Mouse (Mus musculus): Measurements from ENCODE around the gene Nav1. TPM values are rescaled to one million over a fixed set of nuclear protein-coding genes. Genes with fewer than 3 reads are reported as not detected.

Nav1 gene
- polyA plus RNA-seq, 1 experiment from 2014 or later: 13.6 TPM

GRCm38 (mm10) chr1:135514046-135514445 lies 93.0 kb downstream of the Nav1 start:
- no peak for ATAC-seq (ENCODE audit: insufficient number of reproducible peaks, low FRiP score, low TSS enrichment, low read depth)
- peaks cover 56% of the 10 kb centered on the region for H3K4me1 ChIP-seq
- H3K4me3 ChIP-seq (replicated peaks): no peak overlapping the region
- 80% methylated on average over 4 of the region's 4 CpGs for WGBS
- H3K4me2 ChIP-seq (replicated peaks): no peak overlapping the region
- H3K27ac ChIP-seq (replicated peaks): no peak overlapping the region
- no peaks in the 10 kb centered on the region for H3K27me3 ChIP-seq
- H3K36me3 ChIP-seq: no peaks in the 10 kb centered on the region
- H3K9me3 ChIP-seq (replicated peaks): no peaks in the 10 kb centered on the region
- H3K9ac ChIP-seq: no peak overlapping the region

GRCm38 (mm10) chr1:135513464-135513863 lies 93.6 kb downstream of the Nav1 start:
- H3K4me1 ChIP-seq: peaks cover 57% of the 10 kb centered on the region
- no peak overlapping the region for H3K4me3 ChIP-seq (replicated peaks)

DNA sequence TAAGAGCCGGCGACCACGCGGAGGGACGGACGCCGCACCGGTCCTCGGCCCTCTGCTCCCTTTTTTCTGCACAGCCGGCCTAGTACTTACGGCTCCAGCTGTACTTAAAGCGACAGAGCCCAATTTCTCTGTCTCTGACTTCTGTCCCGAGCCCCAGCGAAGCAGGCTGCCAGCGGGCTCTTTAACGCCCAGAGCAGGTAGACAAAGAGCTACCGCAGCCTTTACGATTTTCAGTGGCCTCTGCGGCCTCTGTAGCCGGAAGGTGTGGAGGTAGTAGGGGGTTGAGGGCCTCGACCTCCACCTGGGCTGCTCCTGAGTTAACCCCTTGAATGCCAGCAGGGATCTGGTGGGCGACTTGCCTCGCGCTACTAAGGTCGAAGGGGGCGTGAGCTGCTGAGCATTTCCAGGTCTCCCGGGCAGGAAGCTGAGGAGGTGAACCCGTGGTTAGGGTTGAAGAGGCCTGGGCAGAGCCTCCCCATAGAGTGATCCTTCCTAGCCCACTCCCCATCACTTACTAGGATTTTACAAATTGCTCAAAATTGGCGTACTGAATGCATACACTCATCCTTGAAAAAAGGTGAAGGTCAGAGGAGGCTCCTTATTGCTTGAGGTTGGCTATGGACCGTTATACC lies 96.6 kb downstream of the Nav1 start:
- peak; percentile 48; the same call in 1 of the 2 replicates for ATAC-seq (ENCODE audit: insufficient number of reproducible peaks, low FRiP score, low TSS enrichment, low read depth)
- Histone ChIP-seq H3K27ac (replicated peaks) (no peak overlapping the region), H3K4me2 (replicated peaks) (peak overlapping the region; percentile 89), H3K9me3 (replicated peaks) (no peaks in the 10 kb centered on the region), H3K9ac (peak overlapping the region; percentile 33), H3K27me3 (no peaks in the 10 kb centered on the region), H3K4me1 (peaks cover 50% of the 10 kb centered on the region), H3K4me3 (replicated peaks) (peak overlapping the region; percentile 48), H3K36me3 (no peaks in the 10 kb centered on the region)
- WGBS: 2% methylated on average over 30 of the region's 30 CpGs

More at GRCm38 (mm10) chr1:135513464-135513863, 93.6 kb downstream of the Nav1 start:
- no peaks in the 10 kb centered on the region for H3K36me3 ChIP-seq
- WGBS: 61% methylated on average over 5 of the region's 5 CpGs
- H3K27ac ChIP-seq (replicated peaks): no peak overlapping the region
- ATAC-seq (ENCODE audit: insufficient number of reproducible peaks, low FRiP score, low TSS enrichment, low read depth): no peak
- H3K9me3 ChIP-seq (replicated peaks): no peaks in the 10 kb centered on the region
- H3K4me2 ChIP-seq (replicated peaks): no peak overlapping the region
- H3K27me3 ChIP-seq: no peaks in the 10 kb centered on the region
- no peak overlapping the region for H3K9ac ChIP-seq

DNA sequence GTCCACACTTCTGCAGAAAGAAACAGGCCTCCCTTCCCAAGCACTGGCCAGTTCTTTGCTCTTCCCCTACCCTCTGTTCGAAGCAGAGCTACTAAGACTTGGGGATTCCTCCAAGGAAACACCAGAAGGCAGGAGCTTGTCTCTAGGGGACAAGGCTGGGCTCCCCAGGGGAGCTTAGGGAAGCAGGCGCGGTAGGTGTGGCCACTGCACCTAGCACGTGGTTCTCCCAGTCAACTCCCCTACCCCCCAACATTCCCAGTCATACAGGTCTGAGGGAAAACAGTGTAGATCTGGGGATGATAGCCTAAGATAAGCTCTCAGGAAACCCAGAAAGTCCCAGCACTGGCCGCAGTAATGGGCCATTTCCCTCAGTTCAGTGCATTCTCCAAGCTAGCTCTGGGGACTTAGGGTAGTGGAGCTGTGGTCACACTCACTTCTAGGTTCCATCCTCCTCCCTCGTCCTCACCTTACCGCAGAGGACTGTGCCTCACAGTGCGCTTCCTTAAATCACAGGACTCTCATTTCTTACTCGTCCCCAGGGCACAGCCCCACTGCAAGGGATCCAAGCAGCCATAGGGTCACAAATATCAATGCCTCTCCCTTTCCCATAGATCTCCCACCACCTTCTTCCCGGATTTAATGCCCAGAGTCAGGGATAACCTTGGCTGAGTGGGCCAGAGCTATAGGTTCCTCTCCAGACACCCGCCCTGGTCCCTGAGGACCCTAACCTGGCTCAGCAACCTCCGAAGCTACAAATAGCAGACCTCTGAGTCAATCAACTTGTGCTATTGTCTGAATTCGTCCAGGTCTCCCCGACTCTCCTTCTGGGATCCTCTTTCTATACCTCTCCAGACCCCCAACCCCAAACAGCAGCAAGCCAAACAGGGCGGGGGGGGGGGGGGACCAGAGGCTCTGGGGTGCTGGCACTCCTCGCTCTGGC lies 97.7 kb downstream of the Nav1 start:
- WGBS: 19% methylated on average over 16 of the region's 16 CpGs
- no peak overlapping the region; the same call in 1 of the 2 replicates for H3K27ac ChIP-seq (replicated peaks)
- H3K4me3 ChIP-seq (replicated peaks): peak overlapping the region; percentile 48
- H3K9me3 ChIP-seq (replicated peaks): no peaks in the 10 kb centered on the region
- ATAC-seq (ENCODE audit: insufficient number of reproducible peaks, low FRiP score, low TSS enrichment, low read depth): no peak; the same call in 1 of the 2 replicates
- H3K9ac ChIP-seq: no peak overlapping the region
- peaks cover 41% of the 10 kb centered on the region for H3K4me1 ChIP-seq
- H3K27me3 ChIP-seq: no peaks in the 10 kb centered on the region
- H3K4me2 ChIP-seq (replicated peaks): peak overlapping the region; percentile 89
- H3K36me3 ChIP-seq: no peaks in the 10 kb centered on the region

- Histone ChIP-seq H3K36me3 (no peaks in the 10 kb centered on the region), H3K4me3 (replicated peaks) (no peak overlapping the region), H3K4me1 (peaks cover 41% of the 10 kb centered on the region), H3K9ac (no peak overlapping the region), H3K27ac (replicated peaks) (no peak overlapping the region), H3K9me3 (replicated peaks) (no peaks in the 10 kb centered on the region), H3K27me3 (no peaks in the 10 kb centered on the region), H3K4me2 (replicated peaks) (no peak overlapping the region)
- no peak for ATAC-seq (ENCODE audit: insufficient number of reproducible peaks, low FRiP score, low TSS enrichment, low read depth)
- WGBS: 17% methylated on average over 3 of the region's 3 CpGs
Observed at GRCm38 (mm10) chr1:135508349-135508634, 98.8 kb downstream of the Nav1 start.

- Histone ChIP-seq H3K27ac (replicated peaks) (no peak overlapping the region), H3K9ac (no peak overlapping the region), H3K4me3 (replicated peaks) (no peak overlapping the region), H3K9me3 (replicated peaks) (no peaks in the 10 kb centered on the region), H3K4me1 (peaks cover 38% of the 10 kb centered on the region), H3K36me3 (no peaks in the 10 kb centered on the region), H3K4me2 (replicated peaks) (no peak overlapping the region), H3K27me3 (no peaks in the 10 kb centered on the region)
- no peak for ATAC-seq (ENCODE audit: insufficient number of reproducible peaks, low FRiP score, low TSS enrichment, low read depth)
- 39% methylated on average over 14 of the region's 14 CpGs for WGBS
Observed at GRCm38 (mm10) chr1:135507572-135508348, 99.3 kb downstream of the Nav1 start.

- Histone ChIP-seq H3K27me3 (no peaks in the 10 kb centered on the region), H3K36me3 (no peaks in the 10 kb centered on the region), H3K4me1 (peaks cover 32% of the 10 kb centered on the region), H3K27ac (replicated peaks) (no peak overlapping the region), H3K9me3 (replicated peaks) (no peaks in the 10 kb centered on the region), H3K4me3 (replicated peaks) (no peak overlapping the region), H3K9ac (no peak overlapping the region), H3K4me2 (replicated peaks) (no peak overlapping the region)
- no peak for ATAC-seq (ENCODE audit: insufficient number of reproducible peaks, low FRiP score, low TSS enrichment, low read depth)
- 49% methylated on average over 7 of the region's 7 CpGs for WGBS
Observed at GRCm38 (mm10) chr1:135505499-135505898, 101.6 kb downstream of the Nav1 start.

DNA sequence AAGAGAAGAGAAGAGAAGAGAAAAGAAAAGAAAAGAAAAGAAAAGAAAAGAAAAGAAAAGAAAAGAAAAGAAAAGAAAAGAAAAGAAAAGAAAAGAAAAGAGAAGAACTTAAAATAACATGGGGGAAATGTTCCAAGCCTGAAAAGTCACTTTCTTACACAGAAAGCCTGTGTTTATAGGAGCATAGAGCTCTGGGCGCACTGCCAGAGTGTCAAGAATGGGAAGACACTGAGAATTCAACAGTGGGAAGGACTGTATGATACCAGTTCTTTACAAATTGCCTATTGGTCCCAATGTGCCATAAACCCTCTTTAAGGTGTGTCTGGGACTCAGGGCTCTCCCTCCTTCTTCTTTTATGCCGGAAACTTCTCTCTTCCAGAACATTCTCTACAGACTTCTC lies 103.7 kb downstream of the Nav1 start:
- Histone ChIP-seq H3K27ac (replicated peaks) (no peak overlapping the region), H3K4me2 (replicated peaks) (no peak overlapping the region), H3K9me3 (replicated peaks) (no peaks in the 10 kb centered on the region), H3K4me3 (replicated peaks) (no peak overlapping the region), H3K4me1 (peaks cover 19% of the 10 kb centered on the region), H3K27me3 (no peaks in the 10 kb centered on the region), H3K36me3 (no peaks in the 10 kb centered on the region), H3K9ac (no peak overlapping the region)
- 85% methylated on average over 2 of the region's 2 CpGs for WGBS
- no peak for ATAC-seq (ENCODE audit: insufficient number of reproducible peaks, low FRiP score, low TSS enrichment, low read depth)

DNA sequence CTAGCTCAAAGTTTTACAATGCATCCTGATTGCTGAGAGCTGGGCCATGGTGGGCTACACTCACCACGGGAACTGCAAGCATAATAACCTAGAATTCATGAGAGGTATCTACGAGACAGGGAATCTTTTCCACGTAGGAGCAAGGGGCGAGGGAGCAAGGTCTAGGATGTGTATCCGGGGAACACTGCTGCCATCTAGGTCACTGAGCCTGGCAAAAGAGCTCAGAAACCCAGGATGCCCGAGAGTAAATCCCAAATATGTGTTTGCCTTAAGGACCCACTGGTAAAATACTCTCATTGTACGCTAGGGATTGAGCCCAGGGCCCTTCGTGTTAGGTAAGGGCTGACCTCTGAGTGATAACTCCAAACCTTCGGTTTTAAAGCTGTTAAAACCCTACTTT lies 104.3 kb downstream of the Nav1 start:
- Histone ChIP-seq H3K4me3 (replicated peaks) (no peak overlapping the region), H3K4me2 (replicated peaks) (no peak overlapping the region), H3K27ac (replicated peaks) (no peak overlapping the region), H3K27me3 (no peaks in the 10 kb centered on the region), H3K9ac (no peak overlapping the region), H3K4me1 (peaks cover 16% of the 10 kb centered on the region), H3K9me3 (replicated peaks) (no peaks in the 10 kb centered on the region), H3K36me3 (no peaks in the 10 kb centered on the region)
- no peak for ATAC-seq (ENCODE audit: insufficient number of reproducible peaks, low FRiP score, low TSS enrichment, low read depth)
- WGBS: 82% methylated on average over 9 of the region's 9 CpGs

GRCm38 (mm10) chr1:135502135-135502534 lies 105.0 kb downstream of the Nav1 start:
- no peaks in the 10 kb centered on the region for H3K27me3 ChIP-seq
- H3K4me2 ChIP-seq (replicated peaks): no peak overlapping the region
- H3K27ac ChIP-seq (replicated peaks): no peak overlapping the region
- no peak overlapping the region for H3K4me3 ChIP-seq (replicated peaks)
- H3K9ac ChIP-seq: no peak overlapping the region
- 0 out of 2 replicates have a peak, but pooled peaks cover 10% of the 10 kb centered on the region for H3K4me1 ChIP-seq
- no peaks in the 10 kb centered on the region for H3K36me3 ChIP-seq
- 38% methylated on average over 8 of the region's 8 CpGs for WGBS
- ATAC-seq (ENCODE audit: insufficient number of reproducible peaks, low FRiP score, low TSS enrichment, low read depth): no peak
- no peaks in the 10 kb centered on the region for H3K9me3 ChIP-seq (replicated peaks)

All from embryonic facial prominence, embryonic 15.5 days (tissue).